Mouse (Mus musculus): ENCODE results near the gene Cpeb4.

Gene Cpeb4

DNA sequence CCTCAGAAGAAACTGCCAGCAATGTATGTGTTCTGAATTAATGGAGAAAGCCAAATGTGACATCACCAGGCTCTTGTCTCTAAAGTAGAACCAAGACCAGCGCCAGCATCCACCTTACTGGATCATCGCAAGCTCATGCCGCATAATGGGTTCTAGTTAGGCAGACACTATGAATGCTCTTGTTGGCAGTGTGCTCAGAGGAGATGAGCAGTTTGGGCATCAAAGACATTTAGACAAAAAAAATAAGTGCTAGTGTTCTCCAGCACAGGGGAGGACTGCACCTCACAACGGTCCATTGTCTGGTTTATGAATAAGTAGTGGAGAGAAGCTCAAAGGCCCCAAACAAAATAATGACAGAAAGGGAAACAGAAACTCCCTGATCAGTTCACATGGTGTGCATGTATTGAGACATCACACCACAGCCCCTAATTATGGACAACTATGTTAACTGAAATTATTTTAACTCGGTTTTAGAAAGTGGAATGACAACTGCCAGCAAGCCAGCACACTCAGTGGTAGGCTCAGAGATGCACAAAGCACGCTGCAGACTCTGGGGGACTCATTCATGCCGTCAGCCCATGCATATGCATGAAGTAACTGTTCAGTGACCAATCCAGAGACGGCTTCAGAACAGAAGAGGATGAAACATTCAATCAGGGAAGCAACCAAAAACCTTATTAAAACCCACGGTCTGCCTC lies 25.1 kb upstream of the Cpeb4 start:
- DNase-seq (ENCODE audit: extremely low read depth, low read depth, low spot score): no peak

DNA sequence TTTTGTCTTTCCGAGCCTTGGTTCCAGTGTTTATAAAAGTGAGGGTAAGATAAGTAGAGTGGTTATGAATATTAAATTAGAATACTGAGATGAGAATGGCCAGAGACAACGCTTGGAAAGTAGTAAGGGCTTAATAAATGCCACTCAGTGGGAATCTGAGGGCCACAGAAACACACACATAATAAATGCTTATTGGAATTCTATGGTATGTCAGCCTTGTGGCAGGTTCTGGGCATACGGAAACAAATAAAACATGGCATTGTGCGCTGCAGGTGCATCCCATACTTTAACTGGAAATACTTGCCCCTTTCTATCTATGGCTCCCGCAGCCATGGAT lies 24.6 kb upstream of the Cpeb4 start:
- no peak for DNase-seq (ENCODE audit: extremely low read depth, low read depth, low spot score)

DNA sequence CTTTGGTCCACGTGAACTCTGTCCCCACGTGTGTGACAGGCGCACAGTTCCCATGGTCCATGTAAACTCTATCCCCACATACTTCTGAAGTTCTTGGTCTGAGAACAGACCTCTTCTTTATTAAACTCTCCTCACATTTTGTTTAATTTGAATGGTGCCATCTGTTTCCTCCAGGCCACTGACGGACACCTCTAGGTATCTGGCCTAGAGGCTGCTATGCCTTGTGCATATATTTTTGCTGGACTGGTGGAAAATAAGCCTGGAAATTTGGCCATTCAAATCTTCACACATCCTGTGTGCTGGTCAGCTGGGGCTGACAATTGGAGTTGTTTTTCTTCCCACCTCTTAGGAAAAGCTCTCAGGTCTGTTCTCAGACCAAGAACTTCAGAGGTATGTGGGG lies 23.3 kb upstream of the Cpeb4 start:
- DNase-seq (ENCODE audit: extremely low read depth, low read depth, low spot score): no peak

GRCm38 (mm10) chr11:31850156-31850775 lies 21.7 kb upstream of the Cpeb4 start:
- DNase-seq (ENCODE audit: extremely low read depth, low read depth, low spot score): no peak

DNA sequence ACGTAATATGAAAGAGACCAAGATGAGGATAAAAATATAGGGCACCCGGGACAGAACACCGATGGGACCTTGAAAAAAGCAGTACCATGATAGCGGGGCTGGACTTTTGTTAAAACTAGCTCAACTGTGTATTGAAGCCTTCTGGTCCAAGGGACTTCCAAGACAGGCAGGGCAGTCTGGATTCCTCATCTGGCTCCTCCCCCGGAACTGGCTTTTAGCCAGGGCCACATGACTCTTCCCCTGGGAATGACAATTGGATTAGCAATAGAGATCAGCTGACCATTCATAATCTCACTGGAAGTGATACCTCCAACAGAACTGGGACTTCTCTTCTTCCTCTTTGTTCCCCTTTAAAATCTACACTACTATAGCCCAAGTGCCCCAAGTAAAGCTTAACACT lies 21.0 kb upstream of the Cpeb4 start:
- DNase-seq (ENCODE audit: extremely low read depth, low read depth, low spot score): no peak

GRCm38 (mm10) chr11:31851702-31852560 lies 20.1 kb upstream of the Cpeb4 start:
- peak; percentile 66 for DNase-seq (ENCODE audit: extremely low read depth, low read depth, low spot score)

DNA sequence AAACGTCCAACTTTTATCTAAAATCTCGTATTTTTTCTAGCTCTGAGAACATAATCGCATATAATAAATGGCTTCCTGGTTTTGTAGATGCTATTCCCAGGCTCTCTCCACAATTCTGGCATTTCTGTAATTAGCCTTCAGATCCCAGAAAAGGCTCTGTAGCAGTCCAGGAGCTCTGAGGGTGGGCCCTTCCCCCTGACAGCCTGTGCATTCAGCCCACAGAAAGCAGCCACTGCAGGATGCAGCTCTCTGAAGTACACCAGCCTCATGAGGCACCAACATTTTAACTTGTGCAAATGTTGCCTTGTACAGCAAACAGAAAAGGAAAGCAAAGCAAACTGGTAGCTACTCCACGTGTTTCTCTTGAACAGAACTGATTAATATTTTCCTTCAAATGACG lies 17.1 kb upstream of the Cpeb4 start:
- DNase-seq (ENCODE audit: extremely low read depth, low read depth, low spot score): no peak

DNA sequence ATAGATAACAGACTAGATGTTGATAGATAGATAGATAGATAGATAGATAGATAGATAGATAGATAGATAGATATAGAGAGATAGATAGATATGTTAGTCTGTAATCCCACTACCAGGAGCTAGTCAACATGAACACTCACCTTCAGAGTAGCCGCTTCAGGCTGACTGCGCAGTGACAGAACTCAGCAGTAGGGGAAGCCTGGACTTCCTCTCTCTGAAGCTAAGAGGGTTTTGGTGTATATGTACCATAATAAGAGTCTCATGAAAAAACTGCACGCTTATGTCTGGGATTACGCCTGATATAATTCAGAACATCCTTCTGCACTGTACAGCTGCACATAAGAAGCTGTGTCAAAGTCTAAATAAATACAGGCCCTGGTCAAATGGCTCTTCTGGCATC lies 14.5 kb upstream of the Cpeb4 start:
- DNase-seq (ENCODE audit: extremely low read depth, low read depth, low spot score): no peak

DNA sequence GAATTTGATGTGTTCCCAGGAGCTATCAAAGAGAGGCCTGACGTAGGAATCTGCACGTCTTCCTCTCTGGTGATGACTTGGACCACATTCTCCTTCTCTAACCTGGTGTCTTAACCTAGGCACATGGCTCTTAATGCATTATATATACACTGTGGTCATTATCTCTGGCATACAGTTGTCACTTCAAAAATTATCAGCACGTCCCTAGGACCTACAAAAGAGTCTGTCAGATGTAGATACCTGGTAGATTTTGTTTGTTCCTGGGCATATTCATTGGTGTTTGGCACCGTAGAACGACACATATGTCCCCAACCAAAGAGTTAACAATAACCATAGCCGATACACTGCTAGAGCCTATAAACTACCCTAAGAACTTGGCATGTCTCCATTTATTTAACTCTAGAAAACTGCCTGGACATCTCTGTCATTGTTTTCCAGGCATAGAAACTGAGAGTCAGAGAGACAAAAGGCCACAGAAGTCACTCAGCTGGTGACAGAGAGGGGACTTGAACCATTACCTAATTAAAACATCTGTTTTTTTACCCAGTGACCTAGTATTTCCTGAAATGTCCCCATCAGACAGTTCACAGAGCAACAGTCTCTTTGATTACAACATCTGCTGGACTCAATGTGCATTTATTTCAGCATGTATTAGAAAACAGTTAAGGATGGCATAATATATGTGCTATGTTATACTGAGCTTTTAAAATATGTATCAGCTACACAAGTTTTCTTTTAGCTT lies 10.7 kb upstream of the Cpeb4 start:
- no peak for DNase-seq (ENCODE audit: extremely low read depth, low read depth, low spot score)

- DNase-seq (ENCODE audit: extremely low read depth, low read depth, low spot score): no peak
Measured at GRCm38 (mm10) chr11:31867976-31868375, 4.0 kb upstream of the Cpeb4 start.

DNA sequence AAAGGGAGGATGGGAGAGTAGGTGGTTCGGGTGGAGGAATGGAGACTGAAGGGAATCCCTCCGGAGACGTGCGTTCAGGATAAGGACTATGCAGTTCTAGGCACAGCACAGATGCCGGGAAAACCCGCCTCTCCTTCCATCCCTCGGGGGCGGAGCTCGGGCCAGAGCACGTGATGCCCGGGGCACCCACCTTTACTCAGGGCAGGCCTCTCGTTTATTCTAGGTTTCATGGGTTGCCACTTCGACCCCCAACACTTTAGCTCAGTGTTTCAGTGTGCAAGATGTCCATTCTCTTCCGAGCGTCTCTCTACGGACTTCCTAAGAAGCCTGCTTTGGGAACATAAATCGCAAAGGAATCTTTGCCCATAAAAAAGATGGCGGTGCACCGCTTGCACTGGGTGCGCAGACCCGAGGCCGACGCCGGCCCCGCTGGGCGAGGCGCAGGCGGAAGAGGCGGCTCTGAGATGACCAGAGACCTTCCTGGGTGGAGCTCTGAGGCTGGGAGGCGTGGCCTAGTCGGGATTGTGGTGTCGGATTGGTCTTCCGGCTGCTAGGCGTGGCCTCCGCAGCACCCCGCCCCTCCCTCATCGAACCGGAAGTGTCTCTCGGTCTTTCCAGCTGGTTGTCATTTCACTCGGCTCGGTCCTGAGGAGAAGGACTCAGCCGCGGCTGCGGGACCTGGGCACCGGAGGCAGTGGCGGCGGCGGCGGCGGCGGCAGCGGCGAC lies 1.6 kb upstream of the Cpeb4 start:
- DNase-seq (ENCODE audit: extremely low read depth, low read depth, low spot score): peak; percentile 76

DNA sequence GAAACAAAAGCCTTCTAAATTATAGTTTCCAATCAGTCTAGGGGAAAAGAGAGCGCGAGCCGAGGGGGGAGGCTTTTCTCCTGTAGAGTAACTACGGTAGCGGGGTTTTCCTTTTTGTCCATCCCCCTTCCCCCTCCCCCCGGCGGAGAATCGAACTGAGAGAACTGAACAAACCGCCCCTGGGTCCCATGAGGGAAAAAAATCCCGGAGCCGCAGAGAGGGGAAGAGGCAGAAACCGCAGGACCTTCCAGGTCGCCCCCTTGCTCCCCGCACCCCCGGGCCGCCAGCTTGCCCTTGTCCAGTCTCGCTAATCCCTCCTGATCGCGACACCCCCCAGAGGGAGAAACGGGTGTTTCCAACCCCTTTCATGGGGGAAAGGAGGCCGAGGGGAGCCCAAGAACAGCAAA lies 873 bp upstream of the Cpeb4 start:
- DNase-seq (ENCODE audit: extremely low read depth, low read depth, low spot score): no peak

DNA sequence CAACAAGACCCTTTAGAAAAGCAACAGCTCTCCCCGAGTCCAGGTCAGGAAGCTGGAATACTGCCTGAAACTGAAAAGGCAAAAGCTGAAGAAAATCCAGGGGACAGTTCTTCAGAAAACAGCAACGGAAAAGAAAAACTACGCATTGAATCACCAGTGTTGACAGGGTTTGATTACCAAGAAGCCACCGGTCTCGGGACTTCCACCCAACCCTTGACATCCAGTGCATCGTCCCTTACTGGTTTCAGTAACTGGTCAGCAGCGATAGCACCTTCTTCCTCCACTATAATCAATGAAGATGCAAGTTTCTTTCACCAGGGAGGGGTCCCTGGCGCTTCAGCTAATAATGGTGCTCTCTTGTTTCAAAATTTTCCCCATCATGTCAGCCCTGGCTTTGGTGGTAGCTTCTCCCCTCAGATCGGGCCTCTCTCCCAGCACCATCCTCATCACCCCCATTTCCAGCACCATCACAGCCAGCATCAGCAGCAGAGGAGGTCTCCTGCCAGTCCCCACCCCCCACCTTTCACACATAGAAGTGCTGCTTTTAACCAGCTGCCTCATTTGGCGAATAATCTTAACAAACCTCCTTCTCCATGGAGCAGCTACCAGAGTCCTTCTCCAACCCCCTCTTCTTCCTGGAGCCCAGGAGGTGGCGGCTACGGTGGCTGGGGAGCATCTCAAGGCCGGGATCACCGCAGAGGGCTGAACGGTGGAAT lies 693 bp downstream of the Cpeb4 start:
- no peak for DNase-seq (ENCODE audit: extremely low read depth, low read depth, low spot score)

DNA sequence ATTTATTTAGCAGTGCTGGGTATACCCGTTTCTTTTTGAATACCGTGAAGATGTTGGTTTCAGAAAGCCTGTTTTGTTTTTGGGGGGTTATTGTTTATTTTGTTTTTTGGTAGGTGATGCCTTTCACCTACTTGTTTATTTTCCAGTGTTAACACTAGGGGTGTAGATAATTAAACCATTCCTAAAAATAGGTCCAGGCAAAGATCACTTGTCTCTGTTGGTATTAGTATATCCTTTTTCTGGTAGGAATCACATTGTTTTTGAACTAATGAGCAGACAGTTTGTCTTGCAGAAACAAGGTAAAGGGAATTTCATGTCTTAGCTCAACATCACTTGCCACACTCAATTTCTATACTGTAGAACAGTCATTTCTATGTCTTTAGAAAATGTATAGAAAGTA lies 2.1 kb downstream of the Cpeb4 start:
- DNase-seq (ENCODE audit: extremely low read depth, low read depth, low spot score): no peak

DNA sequence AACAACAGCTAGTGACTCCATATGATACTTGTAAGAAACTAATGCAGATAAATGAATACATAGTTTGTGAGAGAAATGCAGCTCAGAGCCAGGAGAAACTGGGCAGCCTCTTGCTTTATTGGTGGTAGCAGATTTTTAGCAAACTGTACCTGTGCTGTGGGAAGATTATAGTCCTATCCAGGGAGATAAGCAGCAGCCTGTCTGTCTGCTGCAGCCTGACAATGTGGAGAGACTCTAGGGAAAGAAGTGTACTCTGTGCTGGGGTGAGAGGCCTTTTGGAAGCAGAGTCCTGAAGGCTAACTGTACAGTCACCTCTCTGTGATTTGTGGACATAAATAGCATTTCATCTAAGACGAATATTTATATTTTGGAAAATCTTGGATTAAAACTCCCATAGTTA lies 11.7 kb downstream of the Cpeb4 start:
- DNase-seq (ENCODE audit: extremely low read depth, low read depth, low spot score): no peak

DNA sequence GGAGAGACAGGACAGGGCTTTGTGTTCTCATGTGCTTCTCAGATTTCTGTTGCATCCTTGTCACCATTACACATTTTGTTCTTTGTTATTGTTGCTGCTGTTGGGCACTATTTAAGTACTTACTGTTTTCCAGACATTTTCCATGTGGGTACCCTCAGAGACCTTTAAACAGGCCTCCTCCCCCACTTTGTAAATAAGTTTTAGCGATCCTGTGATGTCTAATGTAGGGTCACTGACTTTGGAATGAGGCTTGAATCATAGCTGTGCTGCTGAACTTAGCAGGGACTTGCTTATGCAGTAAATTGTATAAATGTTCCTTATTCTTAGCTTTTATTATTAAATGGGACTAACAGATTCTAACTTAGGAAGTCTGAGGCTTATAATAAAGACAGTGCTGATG lies 13.8 kb downstream of the Cpeb4 start:
- DNase-seq (ENCODE audit: extremely low read depth, low read depth, low spot score): no peak

DNA sequence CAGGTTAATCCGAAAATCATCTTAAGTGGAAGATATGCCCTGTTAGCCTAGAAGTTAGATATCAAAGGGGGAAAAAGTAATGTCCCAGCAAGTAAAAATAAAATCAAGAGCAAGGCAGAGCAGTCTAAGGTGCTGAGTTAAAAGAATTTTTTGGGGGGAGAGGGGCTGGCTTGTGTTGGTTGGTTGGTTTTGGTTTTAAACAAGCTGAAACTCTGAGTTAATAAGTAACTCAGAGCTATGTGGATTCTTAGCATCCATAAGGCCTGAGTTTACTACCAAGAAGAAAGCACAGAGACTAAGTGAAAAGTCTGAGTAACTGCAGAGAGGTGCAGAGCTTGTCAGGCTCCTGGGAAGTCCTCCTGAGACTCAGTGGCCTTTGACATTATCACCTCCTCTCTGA lies 16.2 kb downstream of the Cpeb4 start:
- DNase-seq (ENCODE audit: extremely low read depth, low read depth, low spot score): no peak

DNA sequence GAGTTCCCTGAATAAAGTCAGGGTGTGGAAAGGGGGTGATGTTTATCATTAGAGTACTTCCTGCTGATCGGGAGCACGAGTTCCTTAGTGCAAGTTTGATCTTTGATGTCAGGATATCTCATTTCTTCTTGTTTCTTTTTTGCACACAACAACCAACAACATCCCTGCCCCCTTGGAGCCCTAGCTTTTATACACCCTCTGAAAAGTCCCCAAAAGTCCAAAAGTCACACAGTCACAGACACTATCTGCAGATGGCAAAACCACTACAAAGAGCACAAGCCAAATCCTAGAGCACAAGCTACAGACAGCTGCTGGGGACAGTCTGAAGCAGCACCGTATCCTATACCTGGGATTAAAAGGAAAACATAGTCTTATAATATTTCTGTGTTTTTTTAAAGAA lies 20.1 kb downstream of the Cpeb4 start:
- DNase-seq (ENCODE audit: extremely low read depth, low read depth, low spot score): no peak

DNA sequence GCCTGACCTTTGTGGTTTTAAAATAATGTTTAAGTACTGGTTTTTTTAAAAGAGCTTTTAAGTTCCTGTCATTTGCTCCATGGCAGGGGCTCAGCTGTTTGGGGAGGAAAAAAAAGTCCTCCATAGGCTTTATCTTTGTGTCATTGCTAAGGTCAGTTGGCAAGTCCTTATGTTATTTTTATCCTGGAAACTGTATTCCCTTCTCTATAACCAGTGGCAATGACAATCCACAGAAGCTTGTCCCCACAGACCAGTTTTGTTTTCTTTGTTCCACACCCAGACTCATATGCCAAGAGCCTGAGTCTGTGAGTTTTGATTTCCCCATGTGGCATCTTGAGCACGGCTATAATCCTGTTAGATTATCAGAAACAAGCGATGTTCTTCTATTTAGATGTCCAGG lies 21.6 kb downstream of the Cpeb4 start:
- no peak for DNase-seq (ENCODE audit: extremely low read depth, low read depth, low spot score)

GRCm38 (mm10) chr11:31896065-31896792 lies 24.2 kb downstream of the Cpeb4 start:
- DNase-seq (ENCODE audit: extremely low read depth, low read depth, low spot score): no peak
